Mouse (Mus musculus) fibroblast of lung, adult 2 months (primary cell): ENCODE data around the gene Cdk17.

Source experiments
- DNase-seq: peaks from one replicate; pipeline ENCODE4 v3.0.0-alpha.2; 2011; ENCODE audit warnings: low read depth

Cdk17 gene

GRCm38 (mm10) chr10:93288336-93288735 lies 127.7 kb downstream of the Cdk17 start:
- no peak for DNase-seq

- DNase-seq, result no peak
Measured at GRCm38 (mm10) chr10:93289404-93289803, 128.7 kb downstream of the Cdk17 start.

GRCm38 (mm10) chr10:93291352-93291751 lies 130.7 kb downstream of the Cdk17 start:
- DNase-seq, result no peak

- no peak for DNase-seq
Measured at GRCm38 (mm10) chr10:93291843-93292242, 131.2 kb downstream of the Cdk17 start.

GRCm38 (mm10) chr10:93293621-93294020 lies 132.9 kb downstream of the Cdk17 start:
- no peak for DNase-seq

GRCm38 (mm10) chr10:93294547-93295219 lies 134.0 kb downstream of the Cdk17 start:
- no peak for DNase-seq

- DNase-seq, result no peak
Measured at GRCm38 (mm10) chr10:93297774-93298173, 137.1 kb downstream of the Cdk17 start.

GRCm38 (mm10) chr10:93298208-93298607 lies 137.5 kb downstream of the Cdk17 start:
- no peak for DNase-seq

GRCm38 (mm10) chr10:93301831-93302230 lies 141.2 kb downstream of the Cdk17 start:
- DNase-seq, result no peak

GRCm38 (mm10) chr10:93303231-93303630 lies 142.6 kb downstream of the Cdk17 start:
- no peak for DNase-seq

GRCm38 (mm10) chr10:93305946-93306345 lies 145.3 kb downstream of the Cdk17 start:
- DNase-seq, result no peak

- no peak for DNase-seq
Measured at GRCm38 (mm10) chr10:93306367-93306766, 145.7 kb downstream of the Cdk17 start.

GRCm38 (mm10) chr10:93309131-93309933 lies 148.7 kb downstream of the Cdk17 start:
- peak; percentile 68 for DNase-seq

GRCm38 (mm10) chr10:93309934-93310621 lies 149.4 kb downstream of the Cdk17 start:
- DNase-seq, result no peak

GRCm38 (mm10) chr10:93310721-93311411 lies 150.2 kb downstream of the Cdk17 start, which contains the start of gene Elk3:
TSS of gene Elk3 (minus strand) at chr10:93311135.
- no peak for DNase-seq

GRCm38 (mm10) chr10:93311576-93311975 lies 150.9 kb downstream of the Cdk17 start:
- DNase-seq, result no peak
